Comparison of ENCODE assay signal across 8 mouse cellular contexts in genomic region chr5:92435025-92435584, GRCm38 (mm10). TPM values are rescaled to one million over a fixed set of nuclear protein-coding genes. Genes with fewer than 3 reads are reported as not detected.
A peak's percentile ranks its signal among the peaks of the same experiment; 100 is the strongest.
DNase-seq lines count a peak whose midpoint lies in the region; ATAC-seq lines count a peak whose summit lies in the region.

Nup54 (minus strand) TSS chr5:92435219.

- H3K9me3 ChIP-seq in hindbrain, embryonic 12.5 days (replicated peaks): no peaks in the 10 kb centered on the region

- no peaks in the 10 kb centered on the region for H3K36me3 ChIP-seq in hindbrain, embryonic 12.5 days

- peak; percentile 97 for DNase-seq in NIH3T3 (ENCODE audit: low read depth)
- DNase-seq in cerebellum, postnatal 10 days: peak; percentile 95 to 97
- DNase-seq in frontal cortex, postnatal 10 days (ENCODE audit: low spot score in 2 of 2): peak; percentile 96
- peak; percentile 95 to 98 for DNase-seq in layer of hippocampus, postnatal 14 days (ENCODE audit: low spot score in 2 of 2)
- peak; percentile 94 for DNase-seq in lung, postnatal 14 days
- DNase-seq in retina, adult 2 months (ENCODE audit: low read depth, low spot score): peak; percentile 91
- peak; percentile 90 to 91 for DNase-seq in thymus, postnatal 36 days

- H3K4me3 ChIP-seq in hindbrain, embryonic 12.5 days: peak within 1 kb of the TSS; percentile 97

- peak; percentile 99 for ATAC-seq in hindbrain, embryonic 12.5 days (ENCODE audit: low FRiP score)

- H3K4me2 ChIP-seq in hindbrain, embryonic 12.5 days (replicated peaks): peak within 1 kb of the TSS; percentile 83

- peak within 1 kb of the TSS; percentile 86 for H3K27ac ChIP-seq in hindbrain, embryonic 12.5 days

- WGBS in hindbrain, embryonic 12.5 days: under 1% methylated on average over 34 of the region's 34 CpGs

- no peaks in the 10 kb centered on the region for H3K27me3 ChIP-seq in hindbrain, embryonic 12.5 days

- peak within 1 kb of the TSS; percentile 94 for H3K9ac ChIP-seq in hindbrain, embryonic 12.5 days

- H3K4me1 ChIP-seq in hindbrain, embryonic 12.5 days: peaks cover 12% of the 10 kb centered on the region

RNA-seq across cellular contexts. Expression of gene Nup54, which starts in this region (rescaled TPM):
- 46.2 and 59.8 TPM in 2 replicates for polyA plus RNA-seq in hindbrain, embryonic 12.5 days (2016; fragmentation: Nextera tagmentation; extraction: Ambion mirVana)
- total RNA-seq in layer of hippocampus, postnatal 14 days (2021): 10 to 100 TPM; 30.2 to 33.8 TPM

Comparison
In these comparisons a context has a peak if more than half of its experiments do, and no peak if none do; other contexts are left out.
1. Peak in every context shown above with its lines: DNase-seq, ATAC-seq, H3K4me3 ChIP-seq and H3K27ac ChIP-seq.